Mouse (Mus musculus) C2C12 (cell line): ENCODE results near the gene Tbc1d22a.

ENCODE experiments used
- CEBPB ChIP-seq: IDR thresholded peaks from one replicate; pipeline ENCODE4 v1.6.1; 2011; ENCODE audit warnings: low read depth, mild to moderate bottlenecking, control low read depth, moderate library complexity
- CTCF ChIP-seq: IDR thresholded peaks from one replicate; pipeline ENCODE4 v1.5.1; 2011; ENCODE audit not compliant: control insufficient read depth, insufficient read depth, insufficient read length
- FOSL1 ChIP-seq: IDR thresholded peaks from one replicate; pipeline ENCODE4 v1.8.0; 2011; ENCODE audit warnings: mild to moderate bottlenecking, low read length; ENCODE audit not compliant: poor library complexity, insufficient read depth, severe bottlenecking
- MAX ChIP-seq: IDR thresholded peaks from one replicate; pipeline ENCODE4 v1.6.1; 2011; ENCODE audit warnings: mild to moderate bottlenecking, control low read depth
- MYOD1 ChIP-seq: IDR thresholded peaks from one replicate; pipeline ENCODE4 v1.6.1; 2011; ENCODE audit warnings: low read depth; ENCODE audit not compliant: control insufficient read depth, insufficient read length
- MYOG ChIP-seq: IDR thresholded peaks from one replicate; pipeline ENCODE4 v1.6.1; 2011; ENCODE audit not compliant: control insufficient read depth, insufficient read length; ENCODE audit errors: extremely low read depth
- USF1 ChIP-seq: IDR thresholded peaks from one replicate; pipeline ENCODE4 v1.6.1; 2011; ENCODE audit warnings: low read depth, mild to moderate bottlenecking, control low read depth, moderate library complexity

GRCm38 (mm10) chr15:86439015-86439796, 224.9 kb downstream of the Tbc1d22a start:
- no peak for TF ChIP-seq CTCF
- no peak for TF ChIP-seq MYOG
- no peak for TF ChIP-seq USF1
- no peak for TF ChIP-seq CEBPB
- TF ChIP-seq MAX: no peak
- no peak for TF ChIP-seq FOSL1
- TF ChIP-seq MYOD1: no peak
